Mouse (Mus musculus) ES-Bruce4 (cell line): ENCODE results near the gene Pck1.

Source experiments
- CTCF ChIP-seq: IDR thresholded peaks from one replicate; pipeline ENCODE4 v1.8.1; 2011; ENCODE audit warnings: low read depth, low read length
- POLR2A ChIP-seq: IDR thresholded peaks from one replicate; pipeline ENCODE4 v1.8.1; 2011; ENCODE audit warnings: low read length; ENCODE audit not compliant: insufficient read depth

- TF ChIP-seq POLR2A = no peak
- no peak for TF ChIP-seq CTCF
Measured at GRCm38 (mm10) chr2:173145808-173146207, 7.0 kb upstream of the Pck1 start.
